Mouse (Mus musculus) C2C12 (cell line): ENCODE results near the gene Btbd6. TPM values are rescaled to one million over a fixed set of nuclear protein-coding genes. Genes with fewer than 3 reads are reported as not detected.

ENCODE experiments used
- H3K27me3 ChIP-seq: one replicate; pipeline ENCODE4 v1.6.1; 2011; ENCODE audit not compliant: control insufficient read depth, insufficient read depth, insufficient read length
- H3K36me3 ChIP-seq: one replicate; pipeline ENCODE4 v1.6.1; 2011; ENCODE audit not compliant: control insufficient read depth, insufficient read depth
- H3K4me3 ChIP-seq: one replicate; pipeline ENCODE4 v1.5.1; 2011; ENCODE audit warnings: mild to moderate bottlenecking, control low read depth; ENCODE audit not compliant: poor library complexity, insufficient read depth, severe bottlenecking
- H3K79me2 ChIP-seq: one replicate; pipeline ENCODE4 v1.6.1; 2011; ENCODE audit not compliant: control insufficient read depth, insufficient read depth
- H3K79me3 ChIP-seq: one replicate; pipeline ENCODE4 v1.6.1; 2011; ENCODE audit warnings: low read depth, control low read depth
- H3ac ChIP-seq: one replicate; pipeline ENCODE3; 2011; ENCODE audit warnings: low read depth; ENCODE audit not compliant: control insufficient read depth, insufficient read length
- CEBPB ChIP-seq: IDR thresholded peaks from one replicate; pipeline ENCODE4 v1.6.1; 2011; ENCODE audit warnings: low read depth, mild to moderate bottlenecking, control low read depth, moderate library complexity
- CTCF ChIP-seq: IDR thresholded peaks from one replicate; pipeline ENCODE4 v1.5.1; 2011; ENCODE audit not compliant: control insufficient read depth, insufficient read depth, insufficient read length
- FOSL1 ChIP-seq: IDR thresholded peaks from one replicate; pipeline ENCODE4 v1.8.0; 2011; ENCODE audit warnings: mild to moderate bottlenecking, low read length; ENCODE audit not compliant: poor library complexity, insufficient read depth, severe bottlenecking
- MAX ChIP-seq: IDR thresholded peaks from one replicate; pipeline ENCODE4 v1.6.1; 2011; ENCODE audit warnings: mild to moderate bottlenecking, control low read depth
- MYOD1 ChIP-seq: IDR thresholded peaks from one replicate; pipeline ENCODE4 v1.6.1; 2011; ENCODE audit warnings: low read depth; ENCODE audit not compliant: control insufficient read depth, insufficient read length
- MYOG ChIP-seq: IDR thresholded peaks from one replicate; pipeline ENCODE4 v1.6.1; 2011; ENCODE audit not compliant: control insufficient read depth, insufficient read length; ENCODE audit errors: extremely low read depth
- USF1 ChIP-seq: IDR thresholded peaks from one replicate; pipeline ENCODE4 v1.6.1; 2011; ENCODE audit warnings: low read depth, mild to moderate bottlenecking, control low read depth, moderate library complexity
- polyA plus RNA-seq: library from polyadenylated mRNA; unstranded; fragments of >200 nt; fragmentation: generic; extraction: Trizol; gene quantifications from one replicate; pipeline ENCODE4 v1.2.1, GENCODE M21; 2012; ENCODE audit warnings: missing spikeins

Gene Btbd6
- polyA plus RNA-seq, 1 experiment = 17.2 TPM

DNA sequence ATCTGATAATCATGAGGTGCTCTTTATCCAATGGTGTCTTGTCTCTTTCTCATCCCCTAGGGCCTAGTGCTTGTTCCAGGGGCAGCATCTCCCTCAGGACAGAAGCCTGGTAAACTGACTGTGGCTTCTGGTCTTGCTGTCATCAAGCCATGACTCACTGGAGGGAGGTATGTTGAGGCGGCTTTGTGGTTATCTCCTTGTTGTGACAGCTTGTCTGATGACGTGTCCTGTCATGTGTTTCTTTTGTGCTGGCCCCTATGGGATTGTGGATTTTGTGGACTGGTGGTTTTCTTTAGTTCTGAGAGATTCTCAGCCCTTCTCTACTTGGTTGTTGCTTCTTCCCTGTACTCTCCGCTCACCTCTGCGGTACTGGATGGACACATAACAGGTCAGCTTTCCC is 46.8 kb downstream of the Btbd6 start:
- H3K36me3 ChIP-seq = peaks cover 55% of the 10 kb centered on the region
- peak; percentile 79 for TF ChIP-seq MAX
- TF ChIP-seq CEBPB = peak; percentile 70
- no peak for TF ChIP-seq MYOG
- TF ChIP-seq CTCF = no peak
- TF ChIP-seq FOSL1 = peak; percentile 99
- peak; percentile 80 for TF ChIP-seq USF1
- peak; percentile 89 for TF ChIP-seq MYOD1
- H3K79me3 ChIP-seq = peaks cover 72% of the 10 kb centered on the region
- no peaks in the 10 kb centered on the region for H3K27me3 ChIP-seq
- peaks cover 87% of the 10 kb centered on the region for H3K79me2 ChIP-seq
- peak overlapping the region; percentile 47 for H3ac ChIP-seq
- H3K4me3 ChIP-seq = no peak overlapping the region

DNA sequence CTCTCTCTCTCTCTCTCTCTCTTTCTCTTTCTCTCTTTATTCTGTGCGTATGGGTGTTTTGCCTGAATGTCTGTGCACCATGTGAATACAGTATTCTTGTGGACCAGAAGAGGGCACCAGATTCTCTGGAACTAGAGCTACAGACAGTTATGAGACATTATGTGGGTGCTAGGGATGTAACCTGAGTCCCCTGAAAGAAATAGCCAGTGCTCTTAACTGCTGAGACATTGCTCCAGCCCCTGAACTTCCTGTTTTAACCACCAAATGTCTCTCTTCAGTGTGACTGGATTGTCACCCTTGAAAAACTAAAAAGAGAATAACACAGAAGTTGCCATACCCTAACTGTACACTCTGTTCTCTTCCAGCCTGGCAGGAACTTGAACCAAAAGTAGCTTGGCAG is 50.3 kb downstream of the Btbd6 start:
- Histone ChIP-seq H3K79me3 (peaks cover 67% of the 10 kb centered on the region), H3ac (no peak overlapping the region), H3K4me3 (no peak overlapping the region), H3K79me2 (peaks cover 90% of the 10 kb centered on the region), H3K27me3 (no peaks in the 10 kb centered on the region), H3K36me3 (peaks cover 39% of the 10 kb centered on the region)
- TF ChIP-seq USF1 (no peak), MYOG (no peak), CTCF (no peak), CEBPB (no peak), MAX (no peak), MYOD1 (no peak), FOSL1 (no peak)

DNA sequence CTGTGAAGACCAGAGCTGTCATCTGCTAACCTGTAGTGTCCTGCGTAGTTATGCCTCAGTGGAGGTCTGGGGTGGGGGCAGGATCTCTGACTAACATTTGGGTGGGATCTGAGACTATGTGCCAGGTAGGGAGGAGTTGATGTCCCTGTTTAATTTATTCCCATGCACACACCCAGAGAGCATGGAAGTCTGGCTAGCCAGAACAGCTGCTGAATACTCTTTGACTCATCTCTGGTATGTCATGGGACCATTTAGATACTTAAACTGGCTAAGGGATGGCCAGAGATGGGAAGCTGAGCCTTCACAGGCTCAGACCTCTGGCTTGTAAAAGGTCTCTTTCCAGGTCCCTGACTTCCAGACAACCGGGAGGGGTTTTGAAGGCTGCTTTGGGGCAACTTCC is 51.2 kb downstream of the Btbd6 start:
- H3K36me3 ChIP-seq = peaks cover 39% of the 10 kb centered on the region
- peaks cover 73% of the 10 kb centered on the region for H3K79me3 ChIP-seq
- no peak overlapping the region for H3ac ChIP-seq
- H3K79me2 ChIP-seq = peaks cover 92% of the 10 kb centered on the region
- H3K27me3 ChIP-seq = no peaks in the 10 kb centered on the region
- TF ChIP-seq FOSL1 (peak; percentile 48), MAX (no peak), MYOD1 (peak; percentile 84), USF1 (peak; percentile 38), CTCF (no peak), CEBPB (no peak)
- H3K4me3 ChIP-seq = no peak overlapping the region

GRCm38 (mm10) chr12:113028067-113028466 is 51.8 kb downstream of the Btbd6 start:
- peaks cover 39% of the 10 kb centered on the region for H3K36me3 ChIP-seq

More at GRCm38 (mm10) chr12:113028067-113028466, 51.8 kb downstream of the Btbd6 start:
- H3K27me3 ChIP-seq = no peaks in the 10 kb centered on the region
- H3K79me2 ChIP-seq = peaks cover 98% of the 10 kb centered on the region
- H3ac ChIP-seq = no peak overlapping the region
- no peak overlapping the region for H3K4me3 ChIP-seq
- TF ChIP-seq MYOD1 = peak; percentile 30
- TF ChIP-seq USF1 = peak; percentile 53
- no peak for TF ChIP-seq CEBPB
- peaks cover 79% of the 10 kb centered on the region for H3K79me3 ChIP-seq

Other genes with a start within 250 kb of the Btbd6 start
- gene Pld4, start 215.8 kb upstream of the Btbd6 start, polyA plus RNA-seq = not detected
- gene Ahnak2, start 173.8 kb upstream of the Btbd6 start, polyA plus RNA-seq = 15.8 TPM
- gene Clba1, start 167.5 kb upstream of the Btbd6 start, polyA plus RNA-seq = 25.2 TPM
- 61.9 TPM for gene Cdca4, start 147.1 kb upstream of the Btbd6 start, polyA plus RNA-seq
- 0.06 TPM for gene Gpr132, start 108.3 kb upstream of the Btbd6 start, polyA plus RNA-seq
- gene Jag2, start 46.7 kb upstream of the Btbd6 start, polyA plus RNA-seq = 85.1 TPM
- gene Nudt14, start 34.4 kb upstream of the Btbd6 start, polyA plus RNA-seq = 77.7 TPM
- 27.2 TPM for gene Brf1, start 24.2 kb downstream of the Btbd6 start, polyA plus RNA-seq
- 48.8 TPM for gene Pacs2, start 38.0 kb downstream of the Btbd6 start, polyA plus RNA-seq
- gene Tex22, start 98.0 kb downstream of the Btbd6 start, polyA plus RNA-seq = not detected
- gene Mta1, start 121.8 kb downstream of the Btbd6 start, polyA plus RNA-seq = 90.8 TPM
- gene Crip2, start 163.8 kb downstream of the Btbd6 start, polyA plus RNA-seq = 775 TPM
- gene Crip1, start 169.8 kb downstream of the Btbd6 start, polyA plus RNA-seq = 1,644 TPM
- gene Tedc1, start 179.9 kb downstream of the Btbd6 start, polyA plus RNA-seq = 23.8 TPM
- 6.3 TPM for gene Tmem121, start 209.4 kb downstream of the Btbd6 start, polyA plus RNA-seq